Mouse (Mus musculus) midbrain, embryonic 11.5 days (tissue): ENCODE data around the gene Spaar. TPM values are rescaled to one million over a fixed set of nuclear protein-coding genes. Genes with fewer than 3 reads are reported as not detected.

Experiments used
- ATAC-seq: fragments of 200-750 bp; cut with Nextera tagmentation; 2 replicates; pipeline ENCODE4 v1.8.0; 2017; ENCODE audit warnings: moderate TSS enrichment, moderate library complexity; ENCODE audit not compliant: low FRiP score
- DNase-seq: peaks from one replicate; pipeline ENCODE4 v3.0.0; 2015; ENCODE audit warnings: low spot score; ENCODE audit errors: missing footprints
- H3K27ac ChIP-seq: fragments of 300-500 bp; sonication (generic); 2 replicates; pipeline ENCODE4 v1.5.1; 2014; ENCODE audit warnings: low read depth, low read length
- H3K27me3 ChIP-seq: fragments of 300-500 bp; sonication (generic); 2 replicates; pipeline ENCODE4 v1.6.1; 2014; ENCODE audit warnings: mild to moderate bottlenecking, low read length, moderate library complexity, mixed read lengths; ENCODE audit not compliant: control insufficient read depth, insufficient read depth
- H3K36me3 ChIP-seq: fragments of 300-500 bp; sonication (generic); 2 replicates; pipeline ENCODE4 v1.6.1; 2014; ENCODE audit warnings: mild to moderate bottlenecking, low read length, moderate library complexity, mixed read lengths; ENCODE audit not compliant: control insufficient read depth, insufficient read depth
- H3K4me1 ChIP-seq: fragments of 300-500 bp; sonication (generic); 2 replicates; pipeline ENCODE4 v1.6.1; 2014; ENCODE audit warnings: low read length; ENCODE audit not compliant: control insufficient read depth, insufficient read depth
- H3K4me2 ChIP-seq: fragments of 300-500 bp; sonication (generic); 2 replicates; pipeline ENCODE4 v1.6.1; 2014; ENCODE audit warnings: mild to moderate bottlenecking, moderate library complexity
- H3K4me3 ChIP-seq: fragments of 300-500 bp; sonication (generic); 2 replicates; pipeline ENCODE4 v1.5.1; 2014; ENCODE audit warnings: low read depth, low read length
- H3K9ac ChIP-seq: fragments of 300-500 bp; sonication (generic); 2 replicates; pipeline ENCODE4 v1.6.1; 2014; ENCODE audit warnings: low read length
- H3K9me3 ChIP-seq: fragments of 300-500 bp; sonication (generic); 2 replicates; pipeline ENCODE4 v1.6.1; 2016; ENCODE audit warnings: low read length; ENCODE audit not compliant: control insufficient read depth
- WGBS: fragments of 180-500 bp; shearing (Covaris S2); extraction: QIAGEN DNeasy Blood & Tissue Kit; methylation state at CpG from one replicate; pipeline ENCODE4 v1.1.7; 2014; 5-methylcytosine and 5-hydroxymethylcytosine counted together
- polyA plus RNA-seq: library from polyadenylated mRNA; unstranded; fragments of >200 nt; fragmentation: Nextera tagmentation; extraction: Ambion mirVana; gene quantifications from 2 replicates; pipeline ENCODE4 v1.2.1, GENCODE M21; 2014

Gene Spaar
- polyA plus RNA-seq, 1 experiment from 2014 or later, result 0.04 TPM

DNA sequence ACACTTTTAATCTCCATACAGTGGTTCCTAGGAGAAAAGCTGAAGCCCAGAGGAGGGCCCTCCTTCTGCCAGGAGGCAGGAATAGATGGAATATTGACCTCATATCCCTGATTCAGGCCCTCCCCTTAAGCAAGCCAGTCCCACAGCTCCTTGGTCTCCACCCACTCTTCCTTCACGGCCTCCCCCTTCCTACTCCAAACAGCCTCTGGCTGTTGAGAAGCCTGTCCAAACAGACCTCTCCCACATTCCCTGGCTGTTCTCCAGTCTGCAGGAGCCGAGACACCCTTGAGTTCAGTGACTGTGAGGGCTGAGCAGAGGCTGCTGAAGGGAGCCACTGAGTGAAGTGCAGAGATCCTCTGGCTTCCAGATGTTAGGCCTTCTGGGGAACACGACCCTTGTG, 2.8 kb upstream of the Spaar start, which contains the start of gene Hrct1:
TSS of gene Hrct1 (plus strand) at position 194 of the 400 bp plus-strand sequence.
- H3K9me3 ChIP-seq, result no peaks in the 10 kb centered on the region
- no peak within 1 kb of the TSS for H3K27ac ChIP-seq
- ATAC-seq (no peak), DNase-seq (no peak)
- H3K27me3 ChIP-seq, result no peaks in the 10 kb centered on the region
- H3K36me3 ChIP-seq, result no peaks in the 10 kb centered on the region
- no peak within 1 kb of the TSS for H3K9ac ChIP-seq
- no peak within 1 kb of the TSS for H3K4me3 ChIP-seq
- WGBS, result 80% methylated on average over 3 of the region's 3 CpGs
- no peak within 1 kb of the TSS for H3K4me2 ChIP-seq
- no peaks in the 10 kb centered on the region for H3K4me1 ChIP-seq

DNA sequence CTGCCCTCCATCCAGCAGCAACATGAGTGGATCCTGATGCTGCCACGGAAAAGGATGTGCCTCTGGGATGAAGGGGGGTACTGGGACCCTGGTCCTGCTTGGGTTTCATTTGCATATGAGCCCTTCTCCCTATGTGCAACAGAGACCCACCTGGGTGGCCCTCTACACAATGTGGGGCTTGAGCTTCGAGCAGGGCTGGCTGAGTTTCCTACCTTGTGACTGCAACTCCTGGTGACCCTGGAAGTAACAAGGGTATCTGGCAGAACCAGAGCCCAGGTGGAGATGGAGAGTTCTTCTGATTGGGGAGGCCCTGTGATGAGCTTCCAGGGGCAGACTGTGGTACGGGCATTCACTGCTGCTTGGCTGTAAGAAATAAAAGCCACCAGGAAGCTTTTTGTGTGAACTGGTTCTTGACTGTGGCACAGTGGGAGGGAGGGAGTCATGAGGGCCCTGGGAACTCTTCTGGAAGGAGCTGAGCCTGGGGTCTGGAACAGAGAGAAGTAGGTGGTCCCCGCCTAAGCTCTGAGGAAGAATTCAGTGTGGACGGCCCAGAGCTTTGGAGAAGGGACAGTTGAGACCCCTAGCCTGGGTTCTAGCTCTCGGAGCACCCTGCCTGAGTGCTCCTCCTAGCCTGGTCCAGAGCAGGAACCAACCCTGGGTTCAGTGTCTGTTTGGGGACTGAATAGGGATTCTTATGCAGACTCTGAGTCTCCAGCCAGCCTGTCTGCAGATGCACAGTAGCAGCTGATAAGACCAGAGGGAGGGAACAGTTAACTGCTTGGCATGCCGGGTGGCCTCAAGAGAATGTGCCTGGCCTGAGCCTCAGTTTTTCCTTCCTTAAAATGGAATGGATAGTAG, 1.9 kb upstream of the Spaar start:
- DNase-seq, result no peak
- H3K27me3 ChIP-seq, result no peaks in the 10 kb centered on the region
- no peak overlapping the region for H3K4me3 ChIP-seq
- H3K9me3 ChIP-seq, result no peaks in the 10 kb centered on the region
- H3K9ac ChIP-seq, result no peak overlapping the region
- ATAC-seq, result no peak
- no peaks in the 10 kb centered on the region for H3K4me1 ChIP-seq
- no peak overlapping the region for H3K4me2 ChIP-seq
- 75% methylated on average over 7 of the region's 7 CpGs for WGBS
- H3K27ac ChIP-seq, result no peak overlapping the region
- no peaks in the 10 kb centered on the region for H3K36me3 ChIP-seq

DNA sequence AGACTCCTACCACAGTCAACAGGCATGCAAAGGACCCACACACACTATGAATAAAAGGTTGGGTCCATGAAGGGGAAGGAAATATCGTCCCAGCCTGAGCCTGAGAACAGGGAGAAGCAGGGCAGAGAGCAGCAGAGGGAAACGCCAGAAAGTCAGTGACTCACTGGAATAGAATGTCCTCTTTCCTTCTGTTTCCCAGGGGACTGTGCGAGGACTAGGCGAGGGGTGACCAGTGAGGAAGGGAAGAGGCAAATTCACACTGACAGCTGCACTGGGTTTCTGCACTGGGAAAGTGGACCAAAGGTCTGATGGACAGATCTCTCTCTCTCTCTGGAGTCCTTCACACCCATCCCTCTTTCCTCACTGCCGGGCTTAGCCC, 1.3 kb upstream of the Spaar start:
- H3K9me3 ChIP-seq, result no peaks in the 10 kb centered on the region
- no peak overlapping the region for H3K27ac ChIP-seq
- no peak overlapping the region for H3K4me2 ChIP-seq
- 60% methylated on average over 5 of the region's 5 CpGs for WGBS
- DNase-seq (no peak), ATAC-seq (no peak)
- H3K4me1 ChIP-seq, result no peaks in the 10 kb centered on the region
- H3K4me3 ChIP-seq, result no peak overlapping the region
- no peaks in the 10 kb centered on the region for H3K27me3 ChIP-seq
- H3K9ac ChIP-seq, result no peak overlapping the region
- H3K36me3 ChIP-seq, result no peaks in the 10 kb centered on the region

DNA sequence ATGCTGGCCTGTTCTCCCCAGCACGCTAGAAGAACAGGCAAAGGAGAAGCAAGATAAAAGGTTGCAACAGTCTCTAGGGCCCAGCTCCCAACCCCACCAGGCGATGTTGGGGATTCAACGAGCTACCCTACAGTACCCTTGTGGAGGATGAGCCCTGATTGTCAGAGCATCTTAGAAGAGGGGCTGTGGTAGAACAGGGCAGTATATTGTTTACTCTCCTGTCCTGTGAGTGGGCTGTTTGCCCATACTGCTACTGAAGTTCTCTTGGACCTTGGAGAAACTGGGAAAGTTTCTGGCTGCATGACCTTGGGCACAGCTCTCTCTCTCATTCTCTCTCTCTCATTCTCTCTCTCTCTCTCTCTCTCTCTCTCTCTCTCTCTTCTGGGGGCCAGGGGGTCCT, 708 bp upstream of the Spaar start:
- 71% methylated on average over 3 of the region's 3 CpGs for WGBS
- H3K36me3 ChIP-seq, result no peaks in the 10 kb centered on the region

DNA sequence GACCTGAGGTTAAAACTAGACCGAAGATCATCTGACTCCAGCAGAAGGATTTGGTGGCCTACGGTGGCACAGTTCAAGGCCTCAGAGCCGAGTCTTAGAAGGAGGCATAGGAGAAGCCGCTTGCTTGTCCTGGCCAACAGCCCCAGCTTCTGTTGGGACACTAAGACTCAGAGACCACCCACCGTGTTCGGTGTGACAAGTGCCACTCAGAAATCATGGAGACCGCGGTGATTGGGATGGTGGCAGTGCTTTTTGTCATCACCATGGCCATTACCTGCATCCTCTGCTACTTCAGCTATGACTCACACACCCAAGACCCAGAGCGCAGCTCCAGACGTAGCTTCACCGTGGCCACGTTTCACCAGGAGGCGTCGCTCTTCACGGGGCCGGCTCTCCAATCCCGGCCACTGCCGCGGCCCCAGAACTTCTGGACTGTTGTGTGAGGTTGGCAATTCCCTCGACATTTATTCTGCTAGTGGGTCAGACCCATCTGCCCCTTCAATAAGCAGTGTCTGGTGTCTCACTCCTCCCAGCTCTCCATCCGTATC, 990 bp downstream of the Spaar start:
- Histone ChIP-seq H3K9ac (no peak overlapping the region), H3K27ac (no peak overlapping the region), H3K4me3 (no peak overlapping the region), H3K4me1 (no peaks in the 10 kb centered on the region), H3K36me3 (no peaks in the 10 kb centered on the region), H3K27me3 (no peaks in the 10 kb centered on the region), H3K9me3 (no peaks in the 10 kb centered on the region), H3K4me2 (no peak overlapping the region)
- ATAC-seq (no peak), DNase-seq (no peak)
- WGBS, result 69% methylated on average over 21 of the region's 21 CpGs

More for the DNA sequence above, 708 bp upstream of the Spaar start:
- Histone ChIP-seq H3K4me2 (no peak overlapping the region), H3K9ac (no peak overlapping the region), H3K4me3 (no peak overlapping the region), H3K27ac (no peak overlapping the region), H3K9me3 (no peaks in the 10 kb centered on the region), H3K4me1 (no peaks in the 10 kb centered on the region), H3K27me3 (no peaks in the 10 kb centered on the region)
- ATAC-seq (no peak), DNase-seq (no peak)

DNA sequence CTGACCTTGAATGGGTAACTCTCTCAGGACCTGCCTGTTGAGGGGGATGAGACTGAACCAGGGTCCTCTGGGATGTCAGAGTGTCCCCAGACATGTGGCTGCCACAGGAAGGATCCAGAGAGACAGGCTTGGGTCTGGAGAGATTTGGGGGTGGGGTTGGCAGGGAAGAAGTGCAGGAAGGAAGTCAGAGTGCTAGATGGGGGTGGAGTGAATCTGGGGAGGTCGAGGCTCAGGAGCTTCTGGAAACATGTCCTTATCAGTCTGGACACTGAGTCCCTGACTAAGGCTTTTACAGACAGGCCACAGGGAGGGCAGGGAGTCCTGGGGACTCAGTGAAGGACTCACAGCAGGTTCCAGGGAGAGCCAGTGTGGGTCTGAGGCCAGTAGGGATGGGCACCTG, 2.3 kb downstream of the Spaar start:
- Histone ChIP-seq H3K9ac (no peak overlapping the region), H3K27ac (no peak overlapping the region), H3K4me3 (no peak overlapping the region), H3K36me3 (no peaks in the 10 kb centered on the region), H3K27me3 (no peaks in the 10 kb centered on the region), H3K4me1 (no peaks in the 10 kb centered on the region), H3K4me2 (no peak overlapping the region), H3K9me3 (no peaks in the 10 kb centered on the region)
- ATAC-seq, result no peak
- no peak for DNase-seq
- 44% methylated on average over 1 of the region's 1 CpGs for WGBS

DNA sequence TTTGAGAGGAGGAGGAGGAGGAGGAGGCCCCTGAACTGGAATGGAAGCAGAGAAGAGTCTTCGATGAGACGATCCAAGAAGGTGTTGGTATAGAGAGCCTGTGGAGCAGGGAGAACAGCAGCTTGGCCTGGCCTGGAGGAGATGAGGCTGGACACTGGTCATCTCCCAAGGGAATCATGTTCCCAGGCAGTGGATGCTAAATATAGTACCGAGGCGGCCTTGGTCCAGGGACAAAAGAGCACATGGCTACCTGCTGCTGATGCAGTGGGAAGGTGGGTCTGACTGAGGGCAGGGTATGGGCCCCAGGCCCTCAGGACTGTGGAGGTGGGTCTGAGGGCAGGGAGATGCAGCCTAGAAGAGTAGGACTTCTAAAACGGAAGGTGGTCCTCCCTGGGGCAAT, 3.4 kb downstream of the Spaar start:
- Histone ChIP-seq H3K4me3 (no peak overlapping the region), H3K9me3 (no peaks in the 10 kb centered on the region), H3K27ac (no peak overlapping the region), H3K4me1 (no peaks in the 10 kb centered on the region), H3K36me3 (no peaks in the 10 kb centered on the region), H3K9ac (no peak overlapping the region), H3K4me2 (no peak overlapping the region), H3K27me3 (no peaks in the 10 kb centered on the region)
- DNase-seq (no peak), ATAC-seq (no peak)
- 88% methylated on average over 5 of the region's 5 CpGs for WGBS

DNA sequence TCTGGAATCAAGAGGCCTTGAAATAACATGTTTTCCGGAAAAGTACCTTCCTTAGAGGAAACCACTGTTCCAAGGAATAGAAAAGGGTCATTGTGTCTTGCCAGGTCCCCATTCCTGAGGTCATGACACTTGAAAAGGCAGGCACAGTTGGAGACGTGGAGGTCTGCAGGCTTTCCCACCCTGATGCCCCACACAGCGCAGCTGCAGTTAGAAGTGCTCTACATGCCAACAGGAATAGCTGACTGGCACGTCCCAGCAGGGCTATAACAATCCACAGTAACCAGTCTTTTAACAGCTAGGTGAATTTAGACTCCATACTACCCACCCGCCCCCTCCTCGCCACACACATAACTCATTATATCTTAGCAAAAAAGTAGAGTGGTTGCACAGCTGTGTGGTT, 7.3 kb downstream of the Spaar start:
- H3K4me1 ChIP-seq, result no peaks in the 10 kb centered on the region
- H3K27ac ChIP-seq, result no peak overlapping the region
- DNase-seq, result no peak
- no peaks in the 10 kb centered on the region for H3K27me3 ChIP-seq
- ATAC-seq, result no peak
- H3K36me3 ChIP-seq, result no peaks in the 10 kb centered on the region
- 65% methylated on average over 6 of the region's 6 CpGs for WGBS
- H3K9me3 ChIP-seq, result no peaks in the 10 kb centered on the region
- no peak overlapping the region for H3K9ac ChIP-seq
- H3K4me3 ChIP-seq, result no peak overlapping the region
- no peak overlapping the region for H3K4me2 ChIP-seq

DNA sequence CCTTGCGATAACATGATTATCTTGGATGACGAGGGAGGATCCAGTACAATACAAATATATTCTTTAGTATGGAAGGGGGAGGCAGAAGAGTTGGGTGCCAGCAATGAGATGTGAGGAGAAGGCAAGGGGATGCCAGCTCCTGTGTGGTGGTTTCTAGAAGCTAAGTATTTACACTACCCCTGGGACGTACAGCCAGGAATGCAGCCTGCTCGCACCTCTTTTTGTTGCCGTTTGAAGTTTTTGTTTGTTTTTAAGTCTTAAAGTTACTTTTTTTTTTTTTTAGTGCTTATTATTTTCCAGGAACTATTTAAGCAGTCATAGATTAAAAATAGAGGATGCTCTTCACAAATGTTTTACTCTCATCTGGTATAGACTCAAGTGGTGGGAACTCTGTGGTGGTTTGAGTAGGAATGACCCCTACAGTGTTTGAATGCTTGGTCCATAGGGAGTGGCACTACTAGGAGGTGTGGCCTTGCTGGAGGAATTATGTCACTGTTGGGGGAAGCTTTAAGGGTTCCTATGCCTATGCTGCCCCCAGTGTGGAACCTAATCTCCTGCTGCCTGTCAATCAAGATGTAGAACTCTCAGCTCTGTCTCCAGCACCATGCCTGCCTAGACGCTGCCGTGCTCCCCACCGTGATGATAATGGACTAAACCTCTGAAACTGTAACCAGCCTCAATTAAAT, 9.3 kb downstream of the Spaar start:
- ATAC-seq (no peak), DNase-seq (no peak)
- no peak overlapping the region for H3K4me3 ChIP-seq
- no peak overlapping the region for H3K9ac ChIP-seq
- no peaks in the 10 kb centered on the region for H3K4me1 ChIP-seq
- H3K27me3 ChIP-seq, result no peaks in the 10 kb centered on the region
- no peaks in the 10 kb centered on the region for H3K9me3 ChIP-seq
- no peak overlapping the region for H3K4me2 ChIP-seq
- WGBS, result 80% methylated on average over 8 of the region's 8 CpGs
- no peak overlapping the region for H3K27ac ChIP-seq
- no peaks in the 10 kb centered on the region for H3K36me3 ChIP-seq
